Mouse (Mus musculus): ENCODE measurements around the gene Snx19.

Snx19 gene

DNA sequence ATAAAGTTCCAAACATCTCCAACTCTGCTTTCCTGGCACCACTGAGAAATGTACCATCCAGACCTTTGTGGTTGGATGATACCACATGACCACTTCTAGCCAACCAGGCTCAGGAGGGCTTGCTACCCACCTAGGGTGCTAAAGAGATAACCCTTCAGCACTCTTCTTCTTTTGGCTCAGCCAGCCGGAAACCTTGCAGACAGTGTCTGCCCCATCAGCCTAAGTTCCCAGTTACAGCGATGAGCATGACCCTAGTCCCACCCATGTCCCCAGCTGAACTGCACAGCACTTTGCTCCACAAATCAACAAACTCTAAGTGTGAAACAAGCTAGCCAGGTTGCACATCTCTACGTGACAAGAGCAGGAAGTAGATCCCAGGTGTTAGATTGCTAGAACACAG, 57.3 kb downstream of the Snx19 start:
- DNase-seq (ENCODE audit: low spot score): no peak

DNA sequence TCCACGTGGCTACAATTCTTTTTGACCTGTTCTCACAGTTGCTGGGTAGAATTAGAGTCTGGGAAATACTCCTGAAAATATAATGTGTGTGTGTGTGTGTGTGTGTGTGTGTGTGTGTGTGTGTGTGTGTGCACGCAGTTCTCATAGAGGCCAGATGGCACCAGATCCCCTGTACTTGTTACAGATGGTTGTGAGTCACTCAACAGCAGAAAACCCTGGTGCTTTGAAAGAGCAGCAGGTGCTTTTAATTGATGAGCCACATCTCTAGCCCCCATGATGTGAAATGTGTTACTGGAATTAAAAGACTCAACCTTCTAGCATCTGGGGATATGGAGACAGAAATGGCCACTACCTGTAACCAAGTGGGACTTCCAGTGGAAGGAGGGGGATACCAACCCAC, 58.3 kb downstream of the Snx19 start:
- DNase-seq (ENCODE audit: low spot score): no peak

GRCm38 (mm10) chr9:30488384-30488783, 61.5 kb downstream of the Snx19 start:
- DNase-seq (ENCODE audit: low spot score): no peak

- DNase-seq (ENCODE audit: low spot score): no peak
Measured at GRCm38 (mm10) chr9:30494446-30494845, 67.5 kb downstream of the Snx19 start.

- no peak for DNase-seq (ENCODE audit: low spot score)
Measured at GRCm38 (mm10) chr9:30508966-30509365, 82.1 kb downstream of the Snx19 start.

DNA sequence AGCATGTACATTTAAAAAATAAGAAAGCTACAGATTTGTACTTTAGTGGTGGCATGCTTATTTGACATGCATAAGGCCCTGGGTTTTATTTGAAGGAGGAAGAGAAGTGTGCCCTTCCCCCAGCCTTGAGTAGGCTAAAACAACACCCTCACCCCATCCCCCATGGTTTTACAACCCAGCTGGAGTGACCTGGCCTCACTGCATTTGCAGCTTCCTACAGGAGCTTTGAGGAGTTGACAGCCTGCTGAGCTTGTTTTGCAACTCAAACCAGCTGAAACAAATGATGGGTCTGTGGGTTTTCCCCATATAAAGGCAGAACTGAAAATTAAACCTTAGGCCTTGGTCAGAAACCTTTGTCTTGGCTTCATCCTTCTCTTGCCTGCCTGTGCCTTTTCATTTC, 89.0 kb downstream of the Snx19 start:
- DNase-seq (ENCODE audit: low spot score): no peak

All from left cerebral cortex, adult 11 months (tissue).